Mouse (Mus musculus) 416B (cell line): ENCODE data around the gene Morc2a.
A peak's percentile ranks its signal among the peaks of the same experiment; 100 is the strongest.

ENCODE experiments used
- DNase-seq: peaks from one replicate; pipeline ENCODE4 v3.0.0; 2011; ENCODE audit warnings: low read depth

The Morc2a gene

DNA sequence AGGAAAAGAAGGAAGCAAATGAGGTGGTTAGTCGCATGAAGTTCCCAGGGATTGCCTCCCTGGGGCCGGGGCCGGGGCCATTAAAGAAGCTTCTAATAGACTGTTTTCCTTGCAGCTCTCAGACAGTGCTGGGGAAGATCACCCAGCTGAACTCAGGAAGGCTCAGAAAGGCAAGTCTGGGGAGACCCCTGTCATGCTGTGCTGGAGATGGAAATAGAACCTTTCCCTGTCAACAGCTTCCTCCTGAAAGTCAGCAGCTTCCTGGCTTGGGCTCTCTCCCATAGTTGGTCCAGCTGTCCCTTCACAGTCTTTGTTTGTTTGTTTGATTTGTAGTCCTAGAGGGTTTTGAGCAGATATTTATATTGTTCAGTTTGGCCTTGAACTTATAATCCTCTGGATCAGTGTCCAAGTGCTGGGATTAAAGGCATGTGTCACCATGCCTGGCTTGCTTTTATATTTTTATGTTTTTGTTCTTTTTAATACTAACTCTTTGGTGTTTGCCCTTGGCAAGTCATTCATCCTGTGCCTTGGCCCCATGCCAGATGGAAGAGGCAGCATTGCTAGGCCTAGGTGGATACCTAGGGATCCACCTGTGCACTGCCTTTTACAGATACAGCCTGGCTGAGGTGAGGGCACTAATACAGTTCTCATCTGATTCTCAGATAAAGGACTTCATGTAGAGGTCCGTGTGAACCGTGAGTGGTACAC lies 35.9 kb downstream of the Morc2a start:
- DNase-seq, result no peak

DNA sequence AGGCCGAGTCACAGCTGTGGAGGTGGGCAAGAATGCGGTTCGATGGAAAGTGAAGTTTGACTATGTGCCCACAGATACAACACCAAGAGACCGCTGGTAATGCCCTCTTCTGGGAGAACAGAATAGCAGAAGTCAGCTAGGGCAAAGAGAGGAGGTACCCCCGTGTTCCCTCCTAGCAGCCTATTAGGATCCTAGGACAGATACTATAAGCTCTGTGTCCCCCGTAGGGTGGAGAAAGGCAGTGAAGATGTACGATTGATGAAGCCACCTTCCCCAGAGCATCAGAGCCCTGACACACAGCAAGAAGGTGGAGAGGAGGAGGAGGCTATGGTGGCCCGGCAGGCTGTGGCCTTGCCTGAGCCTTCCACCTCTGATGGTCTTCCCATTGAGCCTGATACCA lies 36.4 kb downstream of the Morc2a start:
- no peak for DNase-seq

DNA sequence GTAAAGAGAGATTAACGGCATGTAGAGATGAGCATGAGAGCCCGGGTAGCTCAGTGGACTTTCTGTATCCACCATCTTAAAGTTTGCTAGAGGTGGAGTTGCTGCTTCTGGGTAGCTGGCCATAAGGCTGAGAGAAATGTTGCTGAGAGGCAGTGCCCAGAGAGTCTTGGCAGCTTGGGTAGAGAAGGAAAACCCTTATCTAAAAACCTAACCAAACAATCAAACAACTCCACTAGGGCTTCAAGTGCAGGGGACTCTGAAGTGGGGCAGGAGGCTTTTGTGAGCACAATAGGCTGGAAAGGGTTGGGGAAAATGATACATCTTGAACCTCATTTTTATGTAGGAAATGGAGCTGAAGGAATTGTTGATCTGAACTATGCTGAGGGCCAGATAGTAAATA lies 37.3 kb downstream of the Morc2a start:
- DNase-seq, result no peak

DNA sequence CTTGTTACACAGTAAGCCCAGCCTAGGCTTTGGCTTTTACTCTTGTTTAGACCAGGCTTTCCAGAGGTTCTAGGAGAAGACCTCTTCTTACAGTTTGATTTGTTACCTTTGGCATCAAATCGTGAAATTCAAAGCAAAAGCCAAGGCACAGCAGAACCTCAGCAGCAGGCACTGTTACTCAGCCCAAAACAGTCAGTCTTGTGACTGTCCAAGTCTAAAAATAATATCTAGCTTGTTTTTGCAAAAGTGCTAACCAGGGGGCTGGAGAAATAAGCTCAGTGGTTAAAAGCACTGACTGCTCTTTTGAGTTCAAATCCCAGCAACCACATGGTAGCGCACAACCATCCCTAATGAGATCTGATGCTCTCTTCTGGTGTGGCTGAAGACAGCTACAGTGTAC lies 37.9 kb downstream of the Morc2a start:
- DNase-seq, result no peak

DNA sequence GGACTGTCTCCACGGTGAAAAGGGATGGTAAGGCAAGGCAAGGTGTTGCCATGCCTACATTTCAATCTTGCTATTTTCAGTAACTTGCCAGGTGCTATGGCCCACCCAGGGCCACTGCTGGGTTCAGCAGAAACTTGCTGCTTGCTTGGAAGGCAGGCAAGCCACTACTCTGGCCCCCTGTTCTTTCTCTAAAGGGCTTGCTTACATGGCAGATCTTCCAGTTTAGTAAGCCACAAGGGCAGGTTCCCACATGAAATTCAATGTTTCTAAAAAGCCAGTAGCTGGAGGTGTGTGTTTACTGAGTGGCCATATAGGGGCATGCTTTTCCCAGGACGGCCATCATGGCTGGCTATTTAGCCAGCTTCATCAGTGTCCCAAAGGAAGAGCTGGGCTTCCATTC lies 42.8 kb downstream of the Morc2a start:
- DNase-seq, result no peak

DNA sequence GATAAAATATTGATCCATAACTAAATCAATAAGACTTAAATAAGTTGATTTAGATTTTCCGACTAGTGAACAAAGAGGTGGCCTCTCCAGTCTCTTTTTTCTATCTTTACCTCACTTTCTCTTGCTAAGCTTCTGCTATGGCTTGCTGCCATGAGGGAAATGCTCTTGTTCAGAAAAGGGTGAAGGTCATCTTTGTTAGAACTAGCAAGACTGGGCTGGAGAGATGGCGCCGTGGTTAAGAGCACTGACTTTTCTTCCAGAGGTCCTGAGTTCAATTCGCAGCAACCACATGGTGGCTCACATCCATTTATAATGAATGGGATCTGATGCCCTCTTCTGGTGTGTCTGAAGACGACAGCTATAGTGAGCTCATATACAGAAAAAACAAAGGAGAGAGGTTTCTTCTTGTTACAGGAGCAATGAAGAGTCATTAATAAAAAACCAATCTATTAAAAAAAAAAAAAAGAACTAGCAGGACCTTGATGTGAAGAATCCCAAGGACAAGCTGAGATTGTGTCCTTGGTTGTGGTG lies 47.2 kb downstream of the Morc2a start:
- no peak for DNase-seq

DNA sequence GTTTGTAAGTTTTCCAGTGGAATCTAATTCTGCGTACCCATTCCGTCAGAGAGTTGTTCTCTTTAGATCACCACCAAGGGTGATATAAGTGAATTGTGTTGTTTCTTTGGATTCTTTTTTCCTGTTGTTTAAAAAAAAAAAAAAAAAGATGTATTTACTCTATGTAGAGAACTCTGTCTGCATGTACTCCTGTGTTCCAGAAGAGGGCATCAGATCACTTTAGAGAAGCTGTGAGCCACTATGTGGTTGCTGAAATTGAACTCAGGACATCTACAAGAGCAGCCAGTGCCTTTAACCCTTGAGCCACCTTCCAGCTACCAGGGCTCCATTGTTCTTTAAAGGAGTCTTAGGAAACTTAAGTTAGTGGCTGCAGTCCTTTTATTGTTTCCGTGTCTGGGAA lies 48.5 kb downstream of the Morc2a start:
- DNase-seq, result peak; percentile 57

DNA sequence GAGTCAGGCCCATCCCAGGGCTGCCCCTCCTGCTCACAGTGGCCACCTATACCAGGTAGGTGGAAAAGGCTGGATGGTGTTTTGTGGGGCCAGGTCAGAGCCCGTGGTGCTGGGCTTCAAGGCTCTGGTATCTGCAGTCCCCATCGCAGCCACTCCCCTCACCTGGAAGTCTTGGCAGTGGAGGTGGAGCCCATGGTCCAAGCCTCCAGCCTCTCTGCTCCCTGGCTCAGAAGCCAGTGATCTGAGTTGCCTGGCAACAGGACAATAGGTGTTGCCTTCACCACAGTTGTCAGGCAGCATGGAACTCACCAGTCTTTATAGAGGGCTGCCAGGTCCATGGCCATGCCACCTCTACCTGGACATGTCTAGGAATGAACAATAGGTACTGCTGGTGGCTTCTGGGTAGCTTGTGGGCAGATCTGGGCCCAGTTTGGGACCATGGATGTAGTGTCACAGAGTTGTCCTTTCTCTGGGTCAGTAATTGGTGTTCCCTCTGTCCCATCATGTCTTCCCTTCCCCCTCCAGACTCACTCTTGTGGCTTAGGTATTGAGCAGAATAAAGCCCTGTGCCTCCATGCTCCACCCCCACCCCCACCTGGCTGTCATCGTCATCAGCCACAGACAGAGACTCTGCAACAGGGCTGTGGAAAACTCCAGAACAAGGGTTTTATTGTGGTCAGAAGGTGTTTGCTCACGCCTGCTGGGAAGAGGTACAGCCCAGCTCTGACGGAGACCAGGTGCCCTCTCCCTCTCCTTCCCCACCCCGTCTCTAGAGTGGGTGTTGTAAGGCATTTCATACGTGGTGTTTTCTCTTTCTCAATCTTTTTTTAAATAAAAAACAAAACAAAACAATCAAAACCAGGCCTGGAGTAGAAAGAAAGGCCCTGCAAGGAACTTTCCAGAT lies 54.4 kb downstream of the Morc2a start:
- no peak for DNase-seq

DNA sequence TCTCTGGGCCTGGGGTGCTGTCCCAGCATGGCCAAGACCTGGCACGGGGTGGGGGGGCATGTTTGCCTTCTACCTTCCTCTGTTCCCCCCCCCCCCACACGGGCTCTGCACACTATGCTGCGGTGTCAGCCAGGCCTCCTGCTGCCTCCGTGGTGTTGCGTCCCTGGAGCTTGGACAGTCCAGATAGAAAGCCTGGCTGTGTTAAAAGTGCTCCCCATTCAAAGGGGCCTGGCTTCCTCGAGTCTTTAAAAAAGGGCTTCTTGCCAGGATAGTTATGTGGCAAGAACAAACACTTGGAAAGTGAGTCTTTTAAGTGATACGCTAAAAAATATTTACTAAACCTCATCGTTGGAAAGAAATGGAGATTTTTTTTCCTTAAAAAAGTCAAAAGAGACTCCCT lies 55.4 kb downstream of the Morc2a start:
- no peak for DNase-seq

DNA sequence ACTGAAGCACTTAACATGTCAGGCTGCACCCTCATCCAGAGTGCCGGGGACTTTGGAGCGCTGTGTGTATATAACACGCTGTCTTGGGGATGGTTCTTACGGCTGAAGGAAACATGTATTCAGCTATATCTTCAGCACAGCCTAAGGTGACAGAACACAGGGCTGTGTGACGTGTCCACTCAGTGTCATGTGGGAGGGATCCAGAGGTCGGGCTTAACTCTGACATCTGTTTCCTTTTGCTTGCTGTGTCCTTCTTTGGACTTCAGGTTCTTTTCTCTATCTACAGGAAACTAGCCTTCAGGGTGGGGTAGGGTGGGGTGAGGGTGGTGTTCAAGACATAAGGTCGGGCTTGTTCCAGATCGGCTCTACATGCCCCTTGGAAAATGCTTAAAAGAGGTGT lies 58.1 kb downstream of the Morc2a start:
- peak; percentile 67 for DNase-seq

DNA sequence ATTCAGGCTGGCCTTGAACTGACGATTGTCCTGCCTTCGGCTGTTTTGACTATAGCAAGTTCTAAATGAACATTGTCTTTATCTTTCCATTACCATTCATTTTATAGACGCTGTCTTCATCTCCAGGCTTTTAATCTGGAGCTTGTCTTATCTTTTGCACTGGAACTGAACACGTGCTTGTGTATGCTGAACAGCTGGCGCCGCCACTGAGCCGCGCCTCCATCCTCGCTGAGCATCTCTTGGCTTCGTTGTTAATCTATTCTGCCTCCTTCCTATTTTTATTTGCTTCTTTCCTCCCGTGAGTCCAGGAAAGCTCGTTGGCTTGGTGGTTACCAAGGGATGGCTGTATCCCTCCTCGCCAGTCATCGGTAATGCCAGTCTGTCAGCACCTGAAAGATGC lies 61.2 kb downstream of the Morc2a start:
- no peak for DNase-seq

DNA sequence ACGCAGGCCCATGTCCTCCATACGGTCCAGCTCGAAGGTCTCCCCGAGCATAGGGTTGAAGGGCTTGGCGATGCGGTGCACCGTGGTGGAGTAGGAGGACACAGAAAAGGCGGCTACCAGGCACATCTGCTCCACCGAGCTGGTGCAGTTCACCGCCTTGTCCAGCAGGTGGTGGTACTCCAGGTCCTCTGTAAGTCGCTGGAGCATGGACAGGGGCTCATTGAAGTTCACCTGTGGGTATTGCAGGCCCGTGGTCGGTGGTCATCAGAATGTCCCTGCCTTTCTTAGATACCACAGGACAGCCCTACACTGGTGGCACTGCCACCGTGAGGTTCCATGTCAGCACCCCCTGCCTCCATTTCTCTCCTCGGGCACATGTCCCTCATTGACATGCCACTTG lies 65.5 kb downstream of the Morc2a start:
- DNase-seq, result peak; percentile 56

DNA sequence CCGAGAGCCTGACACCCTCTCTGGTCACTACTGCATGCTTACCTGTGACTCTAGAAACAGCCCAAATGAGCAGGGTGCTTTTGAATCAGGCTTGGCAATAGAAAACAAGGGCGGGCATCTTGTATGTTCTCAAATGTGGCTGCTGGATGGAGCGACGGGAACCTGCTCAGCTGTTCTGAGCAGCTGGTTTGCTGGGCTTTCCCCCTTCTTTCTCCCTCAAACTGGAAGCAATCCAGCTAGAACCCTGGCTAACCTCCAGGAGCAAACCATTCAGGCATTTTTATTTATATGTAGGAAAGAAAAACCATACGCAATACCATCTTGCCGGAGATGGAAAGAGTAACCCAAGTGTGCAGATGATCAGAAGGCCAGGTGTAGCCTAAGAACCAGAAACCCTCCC lies 67.7 kb downstream of the Morc2a start:
- no peak for DNase-seq

DNA sequence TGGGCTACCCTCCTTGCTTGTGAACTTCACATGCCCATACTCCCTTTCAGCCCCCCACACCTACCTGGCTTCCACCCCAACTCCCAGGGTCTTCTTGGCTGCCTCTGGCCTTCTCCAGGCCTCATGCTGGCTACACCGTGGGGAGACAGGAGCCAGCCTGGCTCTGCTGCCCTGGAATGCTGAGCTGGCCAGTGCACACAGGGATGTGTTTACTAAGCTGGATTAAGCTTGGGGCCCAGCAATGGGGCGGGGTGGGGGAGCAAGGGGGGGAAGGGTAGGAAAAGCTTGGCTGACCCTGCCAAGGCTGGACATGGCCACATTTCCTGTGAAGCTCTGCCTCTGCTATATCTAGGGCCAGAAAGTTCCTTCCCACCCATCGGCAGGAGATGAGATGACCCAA lies 73.0 kb downstream of the Morc2a start:
- DNase-seq, result no peak

DNA sequence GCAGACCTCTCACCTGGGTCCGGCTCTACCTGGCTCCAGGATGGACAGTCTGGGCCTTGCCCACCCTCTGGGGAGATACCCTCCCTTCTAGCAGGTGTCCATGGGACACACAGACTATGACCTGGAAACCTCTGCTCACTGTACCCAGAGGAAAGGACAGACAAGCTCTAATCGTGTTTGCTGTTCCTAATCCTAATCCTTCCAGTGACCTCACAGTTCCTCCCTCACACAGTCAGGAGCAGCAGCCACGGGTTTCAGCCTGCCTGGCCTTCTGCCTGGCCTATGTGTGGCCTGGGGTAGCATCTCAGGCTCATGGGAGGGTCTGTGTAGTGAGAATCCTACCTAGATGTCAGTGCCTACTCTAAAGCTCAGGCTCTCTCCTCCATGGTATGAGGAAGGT lies 73.9 kb downstream of the Morc2a start:
- DNase-seq, result no peak

DNA sequence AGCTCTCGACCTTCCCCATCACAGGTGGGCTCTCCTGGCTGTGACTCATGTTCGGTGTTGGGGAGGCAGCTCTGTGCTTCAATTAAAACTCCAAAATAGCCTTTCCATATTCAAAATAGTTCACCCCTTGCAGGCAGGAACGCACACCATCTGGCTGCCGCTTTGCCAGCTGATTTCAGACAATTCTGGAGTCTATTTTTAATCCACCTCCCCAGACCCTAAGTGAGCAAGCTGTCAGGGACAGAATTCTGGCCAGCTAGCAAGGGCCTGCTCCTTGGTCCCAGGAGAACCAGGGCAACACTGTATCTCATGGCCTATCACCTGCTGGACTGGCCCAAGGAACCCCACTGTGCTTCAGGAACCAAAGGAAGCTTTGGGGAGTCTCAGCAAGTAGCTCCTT lies 74.9 kb downstream of the Morc2a start:
- no peak for DNase-seq

DNA sequence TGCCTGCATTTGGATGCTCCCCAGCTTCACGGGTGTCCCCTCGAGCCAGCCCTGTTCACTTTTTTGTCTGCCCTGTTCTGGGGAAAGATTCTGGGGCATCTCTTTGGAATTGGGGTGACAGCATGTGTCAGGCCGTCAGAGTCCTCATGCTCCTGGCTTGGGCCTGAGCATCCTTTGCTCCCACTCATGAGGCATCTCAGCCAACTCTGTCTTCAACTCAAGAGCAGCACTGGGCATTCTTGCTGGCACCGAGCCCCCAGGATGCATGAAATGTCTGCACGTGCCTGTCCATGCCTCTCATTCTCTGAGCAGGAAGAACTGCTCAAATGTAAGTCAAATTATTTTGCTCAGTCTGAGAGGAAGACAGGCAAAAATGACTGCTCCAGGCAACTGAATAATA lies 75.7 kb downstream of the Morc2a start:
- no peak for DNase-seq

DNA sequence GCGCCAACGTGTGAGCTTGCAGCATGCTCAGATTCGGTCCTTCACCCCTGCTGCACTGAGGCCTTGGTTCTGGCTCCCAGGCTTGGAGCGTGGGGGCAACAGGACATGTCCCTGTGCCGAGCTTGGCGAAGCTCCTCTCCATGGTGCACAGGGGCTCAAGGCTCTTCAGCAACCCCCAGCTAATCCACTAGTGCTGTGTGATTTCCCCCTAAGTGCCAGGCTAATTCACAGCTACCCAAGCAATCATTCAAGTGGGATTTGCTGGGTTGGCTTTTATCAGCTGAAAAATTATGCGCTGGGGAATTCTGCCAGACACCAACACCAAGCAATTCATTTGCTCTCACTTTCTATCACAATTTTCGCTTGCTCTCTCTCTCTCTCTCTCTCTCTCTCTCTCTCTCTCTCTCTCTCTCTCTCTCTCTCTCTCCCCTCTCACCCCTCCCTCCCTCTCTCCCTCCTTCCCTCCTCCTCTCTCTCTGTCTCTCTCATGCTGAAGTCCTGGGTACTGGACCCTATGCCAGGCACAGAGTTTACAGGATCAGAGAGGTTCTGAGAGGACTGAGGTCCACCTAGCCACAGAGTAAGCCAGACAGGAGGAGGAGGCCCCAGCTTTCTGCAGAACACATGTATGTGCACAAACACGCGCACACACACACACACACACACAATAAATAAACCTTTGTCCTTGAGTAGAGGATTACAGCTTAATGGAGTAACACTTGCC lies 76.5 kb downstream of the Morc2a start:
- DNase-seq, result no peak

DNA sequence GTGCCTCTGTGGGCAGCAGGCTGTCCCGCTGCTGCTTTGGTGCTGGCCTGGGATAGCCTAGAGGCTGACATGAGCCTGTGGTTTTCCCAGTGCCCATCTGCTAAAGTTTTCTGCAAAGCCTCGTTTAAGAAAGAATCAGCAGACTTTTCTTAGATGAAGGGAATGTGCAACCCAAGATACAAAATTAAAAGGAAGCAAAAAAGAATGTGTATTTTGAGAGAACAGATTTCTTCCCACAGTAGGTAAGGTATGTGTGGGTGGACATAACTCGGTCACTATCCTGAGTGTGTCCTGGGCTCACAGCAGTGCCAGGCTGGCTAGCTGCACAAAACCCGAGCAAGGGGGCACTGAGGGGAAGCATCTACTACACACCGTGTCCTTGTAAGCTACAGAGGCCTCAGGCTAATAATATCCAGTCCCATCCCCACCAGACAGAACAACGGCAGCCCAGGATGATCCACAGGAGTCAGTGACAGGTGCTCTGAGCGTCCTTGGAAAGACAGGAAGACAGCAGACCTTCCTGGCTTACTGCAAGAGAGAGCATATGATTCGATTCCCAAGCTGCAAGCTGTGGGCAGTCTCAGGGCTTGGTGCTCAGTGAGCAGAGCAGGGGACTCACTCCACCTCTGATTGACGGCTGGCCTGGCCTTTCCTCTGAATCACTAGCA lies 78.6 kb downstream of the Morc2a start:
- no peak for DNase-seq

DNA sequence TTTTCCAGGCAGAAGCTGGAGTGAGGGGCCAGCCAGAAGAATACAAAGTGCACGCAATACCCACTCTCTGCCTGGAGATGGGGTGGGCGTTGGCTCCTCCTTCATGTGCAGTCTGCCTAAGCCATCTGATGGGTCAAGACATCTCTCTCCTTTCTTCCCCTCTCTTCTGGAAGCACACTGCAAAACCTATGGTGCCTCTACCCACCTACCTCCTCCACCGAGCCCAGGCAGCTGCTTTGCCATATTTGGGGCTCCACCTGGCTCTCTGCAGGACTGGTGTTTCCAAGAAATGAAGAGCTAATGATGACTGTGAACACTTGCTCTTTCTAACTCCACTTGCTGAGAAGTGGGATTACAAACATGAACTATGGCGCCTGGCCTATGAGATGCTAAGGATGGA lies 82.5 kb downstream of the Morc2a start:
- no peak for DNase-seq

DNA sequence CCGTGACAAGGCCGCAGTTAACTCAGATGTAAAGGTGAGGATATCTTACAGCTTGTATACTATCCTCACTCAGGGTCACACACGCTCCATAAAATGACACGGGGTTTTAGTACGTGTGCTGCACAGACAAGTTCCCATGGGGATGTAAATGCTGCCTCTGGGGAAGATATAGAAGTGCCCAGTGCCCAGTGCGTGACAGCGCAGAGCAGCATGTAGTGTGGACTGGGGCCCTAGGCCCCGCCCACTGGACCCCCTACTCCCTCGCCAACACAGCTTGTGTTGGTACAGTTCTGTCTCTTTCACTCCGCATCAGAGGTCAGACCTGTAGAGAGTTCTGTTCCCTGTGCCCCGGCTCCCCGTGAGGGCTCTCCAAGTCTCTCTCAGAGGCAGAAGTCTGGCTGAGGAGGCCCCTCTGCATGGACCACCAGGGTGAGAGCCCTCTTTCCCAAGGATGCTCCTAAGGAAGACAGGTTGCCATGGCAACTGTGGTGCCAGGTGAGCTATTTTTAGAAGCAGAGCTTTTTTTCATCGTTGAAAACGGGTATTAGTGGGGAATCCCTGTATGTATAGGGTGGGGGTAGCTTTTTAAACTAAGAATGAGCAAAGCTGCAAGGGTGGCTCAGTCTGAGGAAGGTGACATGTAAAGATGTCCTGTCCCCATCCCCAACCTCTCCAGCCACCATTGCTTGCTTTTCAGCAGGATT lies 85.1 kb downstream of the Morc2a start:
- no peak for DNase-seq

DNA sequence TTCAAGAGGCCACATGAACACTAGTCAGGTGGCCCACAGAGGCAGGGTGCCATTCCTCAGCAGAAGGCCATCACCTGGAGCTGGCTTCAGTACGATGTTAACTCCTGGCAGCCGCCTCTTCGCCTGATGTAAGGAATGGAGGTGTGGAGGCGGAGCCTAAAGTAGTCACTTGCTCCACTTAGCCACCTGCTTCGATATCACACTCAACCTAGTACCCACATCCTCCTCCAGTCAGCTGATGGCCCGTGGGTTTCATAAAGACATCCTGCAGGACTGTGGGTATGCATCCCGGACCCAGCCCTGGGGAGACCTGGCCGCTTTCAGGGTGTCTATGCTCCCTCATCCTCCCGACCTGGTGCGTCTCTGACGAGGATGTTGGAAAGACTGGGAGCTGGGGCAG lies 86.7 kb downstream of the Morc2a start:
- DNase-seq, result no peak
